Mouse (Mus musculus) thymus, adult 18-20 months (tissue): ENCODE results near the gene Slfnl1.

Source experiments
- DNase-seq, 2 experiments: peaks; one replicate each; pipeline ENCODE4 v3.0.0; 2022; ENCODE audit warnings: mixed read lengths in 2 of 2

The Slfnl1 gene

DNA sequence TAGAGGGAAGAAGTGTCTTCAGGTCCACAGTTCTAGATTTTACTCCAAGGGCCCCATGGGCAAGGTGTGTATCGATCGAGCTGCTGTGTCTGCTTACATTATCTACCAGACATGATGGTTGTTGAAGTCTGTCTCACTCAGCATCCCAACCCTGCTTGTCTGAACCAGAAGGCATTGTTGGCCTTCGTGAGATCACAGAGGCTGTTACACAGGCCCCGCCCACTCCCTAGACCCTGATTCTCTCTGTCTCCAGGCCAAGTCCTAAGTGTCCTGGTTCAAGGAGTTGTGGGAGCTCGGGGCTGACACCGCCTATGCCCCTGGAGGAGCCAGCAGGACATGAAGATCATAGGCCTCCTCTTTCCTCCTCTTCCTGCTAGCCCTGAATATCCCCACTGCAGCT, at the start of gene Slfnl1:
Slfnl1 (plus strand) TSS at position 246 of the 400 bp plus-strand sequence.
- no peak for DNase-seq

DNA sequence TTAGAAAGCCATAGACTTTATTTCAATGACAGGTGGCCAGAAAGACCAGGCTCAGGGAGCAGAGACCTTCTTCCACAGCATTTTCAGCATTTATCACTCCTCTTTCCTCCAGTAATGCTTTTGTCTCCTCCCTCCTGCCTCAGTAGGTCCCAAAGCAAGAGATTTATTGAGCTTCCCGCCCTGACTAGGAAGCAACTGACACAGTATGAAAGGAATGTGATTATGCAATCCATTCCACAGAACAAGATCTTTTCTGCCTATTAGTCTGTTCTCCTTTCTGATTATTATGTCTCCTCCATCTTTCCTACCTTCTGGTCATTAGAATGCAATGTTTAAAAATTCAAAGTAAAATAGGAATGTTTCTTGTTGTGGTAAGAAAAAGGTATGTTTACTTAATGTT, 44.3 kb upstream of the Slfnl1 start:
- DNase-seq, result no peak

DNA sequence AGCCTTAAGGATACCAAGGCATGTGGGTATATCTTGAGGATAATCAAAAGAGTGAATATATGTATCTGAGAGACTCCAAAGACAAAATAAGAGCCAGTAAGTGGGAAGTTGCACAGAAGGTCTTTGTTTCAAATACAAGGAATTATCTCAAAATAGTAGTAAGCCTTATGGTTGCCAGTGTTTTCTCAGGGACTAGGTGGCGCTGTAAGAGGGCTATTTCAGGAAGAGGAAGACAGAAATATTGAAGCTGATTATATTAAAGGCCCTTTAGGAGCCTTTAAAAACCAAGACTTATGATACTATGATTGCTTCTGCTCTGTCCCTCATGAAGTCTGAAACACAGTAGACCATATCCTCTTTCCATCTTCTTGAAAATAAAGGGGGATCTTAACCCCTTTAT, 25.1 kb upstream of the Slfnl1 start:
- DNase-seq, result no peak

DNA sequence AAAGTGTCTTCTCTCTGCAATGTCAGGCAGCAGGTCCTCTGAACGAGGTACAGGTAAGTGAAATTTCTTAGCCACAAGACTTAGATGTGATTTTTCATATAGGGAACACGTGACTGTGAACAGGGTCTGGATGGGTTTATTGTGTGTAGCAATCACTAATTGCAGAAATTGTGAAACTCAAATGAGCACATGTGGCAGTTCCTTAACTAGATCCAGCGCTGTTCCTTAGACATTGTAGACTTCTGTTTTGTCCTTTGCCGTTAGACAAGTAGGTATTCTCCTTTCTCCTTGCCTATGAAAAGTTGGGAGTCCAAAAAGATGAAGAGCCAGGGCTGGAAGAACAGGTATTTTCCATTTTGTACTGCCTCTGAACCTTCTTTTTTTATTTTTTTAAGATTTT, 20.8 kb upstream of the Slfnl1 start:
- DNase-seq, result no peak

DNA sequence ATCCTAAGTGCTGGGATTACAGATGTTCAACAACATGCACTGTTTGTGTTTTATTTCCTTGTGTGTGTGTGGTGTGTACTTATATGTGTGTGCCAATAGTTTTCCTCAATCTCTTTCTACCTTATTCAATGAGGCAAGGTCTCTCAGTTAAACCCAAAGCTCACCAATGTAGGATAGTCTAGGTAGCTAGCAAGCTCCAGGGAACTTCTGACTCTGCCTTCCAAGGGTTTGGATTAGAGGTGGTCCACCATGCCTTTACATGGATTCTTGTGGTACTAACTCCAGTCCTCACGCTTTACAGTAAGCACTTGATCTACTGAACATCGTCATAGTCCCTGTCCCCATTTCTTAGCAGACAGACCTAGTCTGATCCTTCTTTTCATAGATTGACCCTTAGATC, 17.7 kb upstream of the Slfnl1 start:
- DNase-seq, result no peak

DNA sequence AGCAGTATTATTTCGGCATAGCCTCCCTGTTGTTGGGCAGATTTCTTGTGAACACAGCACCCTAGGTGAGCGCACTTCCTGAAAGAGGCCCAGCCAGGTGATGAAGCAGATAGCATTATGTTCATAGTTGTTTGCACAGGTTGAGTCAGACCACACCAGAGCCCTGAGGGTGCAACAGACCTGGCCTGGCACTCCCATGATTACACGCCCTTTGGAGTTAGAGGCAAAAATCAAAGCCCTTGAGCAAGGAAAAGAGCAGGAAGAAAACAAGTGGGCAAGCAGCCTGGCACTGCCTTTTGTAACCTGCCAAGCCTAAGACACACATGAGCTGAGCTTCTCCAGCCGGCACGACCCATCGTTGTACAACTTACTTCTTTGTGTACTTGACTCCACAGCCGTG, 15.5 kb upstream of the Slfnl1 start:
- no peak for DNase-seq

DNA sequence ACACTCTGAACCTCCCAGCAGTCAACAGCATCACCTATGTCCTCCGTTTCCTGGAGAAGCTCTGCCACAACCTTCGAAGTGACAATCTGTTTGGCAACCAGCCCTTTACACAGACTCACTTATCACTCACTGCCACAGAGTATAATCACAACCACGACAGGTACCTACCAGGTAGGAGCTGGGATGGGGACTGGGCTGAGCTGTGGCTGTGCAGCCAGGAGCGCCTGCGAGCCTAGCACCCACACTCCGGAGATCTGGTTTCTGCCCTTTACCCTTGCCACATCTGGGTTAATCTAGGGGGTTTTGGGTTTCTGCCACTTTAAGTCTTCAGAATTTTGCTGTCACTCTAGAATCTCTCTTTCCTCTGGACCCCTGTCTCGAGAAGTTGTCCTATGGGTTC, 15.1 kb upstream of the Slfnl1 start:
- DNase-seq, result no peak

DNA sequence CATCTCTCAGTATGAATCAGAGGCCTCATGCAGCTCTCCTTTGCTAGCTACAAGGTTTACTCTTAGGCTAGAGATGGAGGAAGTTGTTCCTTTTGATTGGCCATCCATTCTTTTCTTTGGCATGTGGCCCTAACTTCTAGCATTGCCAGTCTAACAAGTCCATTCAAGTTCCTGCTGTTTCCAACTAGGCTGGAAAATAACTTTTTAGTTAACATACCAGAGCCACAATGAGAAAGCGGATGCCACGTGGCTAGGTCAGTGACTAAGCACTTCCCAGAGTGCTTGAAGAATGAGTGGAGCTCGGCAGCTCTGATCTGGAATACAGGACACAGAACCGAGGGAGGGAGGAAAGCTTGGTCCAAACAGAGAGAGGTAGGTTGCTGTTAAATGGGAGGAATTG, 14.7 kb upstream of the Slfnl1 start:
- DNase-seq, result no peak

DNA sequence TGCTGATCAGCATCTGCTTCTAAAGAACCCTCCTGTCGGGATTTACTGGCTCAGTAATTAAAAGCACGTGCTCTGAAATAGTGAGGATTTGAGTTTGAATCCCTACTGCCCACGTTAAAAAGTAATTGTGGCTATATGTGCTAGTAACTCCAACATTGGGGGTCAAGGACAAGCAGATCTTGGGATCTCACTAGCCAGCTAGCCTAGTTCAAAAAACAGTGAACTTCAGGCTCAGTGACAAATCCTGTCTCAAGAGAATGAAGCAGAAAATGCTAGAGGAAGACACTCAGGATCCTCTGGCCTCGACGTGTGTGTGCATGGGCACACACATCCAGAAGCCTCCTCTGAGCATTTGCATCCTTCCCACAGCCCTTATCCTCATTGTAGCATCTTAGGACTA, 10.3 kb upstream of the Slfnl1 start:
- no peak for DNase-seq

DNA sequence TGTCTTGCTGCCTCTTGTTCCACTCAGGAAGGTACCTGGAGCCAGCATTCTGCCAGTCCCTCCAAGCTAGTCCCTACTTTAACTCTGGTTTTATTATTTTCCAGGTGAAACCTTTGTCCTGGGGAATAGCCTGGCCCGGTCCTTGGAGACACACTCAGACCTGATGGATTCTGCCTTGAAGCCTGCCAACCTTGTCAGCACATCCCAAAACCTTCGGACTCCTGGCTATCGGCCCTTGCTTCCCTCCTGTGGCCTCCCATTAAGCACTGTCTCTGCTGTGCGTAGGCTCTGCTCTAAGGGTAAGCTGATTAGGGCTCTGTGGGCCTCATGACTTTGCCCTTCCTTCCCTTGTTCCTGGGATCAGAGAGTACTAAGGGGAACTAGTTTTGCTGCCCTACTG, 9.7 kb upstream of the Slfnl1 start:
- DNase-seq, result no peak

DNA sequence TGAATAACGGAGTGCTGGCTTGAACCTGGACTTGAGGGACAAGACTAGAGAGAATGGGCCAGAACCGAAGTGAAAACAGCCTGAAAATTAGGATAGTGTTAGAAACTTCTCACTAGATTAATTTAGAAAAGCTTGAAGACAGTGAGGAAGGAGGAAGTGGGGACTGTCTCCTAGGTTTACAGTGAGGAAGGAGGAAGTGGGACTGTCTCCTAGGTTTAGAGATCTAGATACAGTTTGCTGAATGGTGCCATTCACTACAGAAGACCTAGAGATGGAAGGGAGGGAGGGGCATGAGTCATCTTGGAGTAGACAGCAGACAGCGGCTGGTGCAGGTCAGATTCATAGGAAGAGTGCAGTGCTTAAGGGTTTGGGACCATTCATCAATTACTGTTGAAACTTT, 8.9 kb upstream of the Slfnl1 start:
- DNase-seq, result no peak

DNA sequence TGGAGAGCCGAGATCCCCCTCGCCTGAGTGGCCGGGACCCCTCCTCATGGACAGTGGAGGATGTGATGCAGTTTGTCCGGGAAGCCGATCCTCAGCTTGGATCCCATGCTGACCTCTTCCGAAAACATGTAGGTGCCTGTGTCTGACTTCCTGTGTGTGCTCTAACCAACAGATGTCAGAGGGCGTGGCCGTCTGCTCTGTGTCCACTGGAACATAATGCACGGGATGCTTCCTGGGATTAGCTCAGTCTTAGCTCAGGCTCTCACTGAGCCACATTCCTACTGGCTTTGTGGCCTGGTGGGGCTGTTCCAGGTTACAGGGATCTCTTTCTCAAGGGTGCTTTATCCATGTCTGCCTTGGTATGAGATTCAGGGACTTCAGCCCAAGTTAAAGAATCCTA, 3.9 kb upstream of the Slfnl1 start:
- no peak for DNase-seq

DNA sequence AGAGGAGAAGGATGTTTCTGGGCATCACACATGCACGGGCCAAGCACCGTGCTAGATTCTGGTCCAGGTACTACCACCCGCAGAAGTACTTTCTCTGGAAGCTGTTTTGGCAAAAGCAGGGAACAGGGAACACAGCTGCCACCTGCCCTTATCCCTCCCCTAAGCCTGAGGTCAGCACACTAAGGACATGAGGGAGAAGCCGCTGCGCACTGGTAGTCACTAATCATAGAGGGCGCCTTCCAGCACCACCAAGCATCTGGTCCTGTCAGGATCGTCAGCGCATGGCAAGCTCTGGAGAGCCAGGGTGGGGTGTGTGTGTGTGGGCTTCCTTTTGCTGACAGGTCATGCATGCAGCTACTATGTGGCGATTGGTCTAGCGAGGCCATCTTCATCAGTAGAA, 6.6 kb downstream of the Slfnl1 start:
- no peak for DNase-seq

DNA sequence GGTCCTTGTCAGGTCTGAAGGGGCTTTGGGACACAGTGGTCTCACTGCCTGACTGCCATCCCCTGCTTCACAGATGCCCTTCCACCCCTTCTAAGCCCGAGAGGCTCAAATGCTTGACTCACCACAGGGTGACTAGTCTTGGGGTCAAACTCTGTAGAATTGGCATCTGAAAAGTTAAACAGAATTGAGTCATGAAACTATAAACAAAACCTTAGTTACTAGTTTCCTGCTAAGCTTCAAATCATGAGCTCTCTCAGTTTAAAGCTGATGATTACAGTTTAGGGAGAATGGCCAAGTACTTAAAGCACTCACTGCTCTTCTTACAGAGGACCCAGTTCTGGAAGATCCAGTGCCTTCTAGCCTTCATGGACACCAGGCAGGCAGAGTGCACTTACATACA, 12.9 kb downstream of the Slfnl1 start:
- no peak for DNase-seq

DNA sequence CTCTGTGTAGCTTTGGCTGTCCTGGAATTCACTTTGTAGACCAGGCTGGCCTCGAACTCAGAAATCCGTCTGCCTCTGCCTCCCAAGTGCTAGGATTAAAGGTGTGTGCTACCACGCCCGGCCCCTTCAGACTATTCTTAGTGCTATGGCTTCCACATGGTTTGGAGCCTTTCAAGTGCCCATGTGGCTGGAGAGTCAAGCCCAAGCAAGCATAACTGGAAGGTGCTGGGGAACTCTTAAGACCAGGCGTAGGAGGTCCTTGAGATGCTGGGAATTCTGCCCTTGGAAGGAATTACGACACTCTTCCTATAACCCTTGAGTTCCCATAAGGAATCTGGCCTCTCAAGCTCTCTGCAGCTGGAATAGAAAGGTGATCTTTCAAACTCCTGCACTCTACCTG, 24.6 kb downstream of the Slfnl1 start:
- no peak for DNase-seq

DNA sequence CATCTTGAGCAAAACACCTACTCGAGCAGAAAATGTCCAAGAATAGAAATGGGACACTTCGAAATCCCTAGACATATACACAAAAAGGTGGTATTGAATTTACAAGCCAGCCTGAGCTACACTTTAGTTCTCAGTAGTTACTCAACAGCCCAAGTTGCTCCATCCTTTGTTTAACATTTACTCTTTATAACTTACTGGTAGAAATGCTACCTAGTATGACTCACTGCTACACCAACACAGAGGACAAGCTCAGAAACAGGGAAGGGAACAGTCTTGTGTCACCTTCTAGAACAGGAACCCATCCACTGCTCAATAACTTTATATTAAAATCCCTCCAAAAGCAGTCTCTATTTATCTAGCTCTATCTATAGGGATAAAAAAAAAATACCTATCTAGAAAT, 33.7 kb downstream of the Slfnl1 start:
- no peak for DNase-seq

DNA sequence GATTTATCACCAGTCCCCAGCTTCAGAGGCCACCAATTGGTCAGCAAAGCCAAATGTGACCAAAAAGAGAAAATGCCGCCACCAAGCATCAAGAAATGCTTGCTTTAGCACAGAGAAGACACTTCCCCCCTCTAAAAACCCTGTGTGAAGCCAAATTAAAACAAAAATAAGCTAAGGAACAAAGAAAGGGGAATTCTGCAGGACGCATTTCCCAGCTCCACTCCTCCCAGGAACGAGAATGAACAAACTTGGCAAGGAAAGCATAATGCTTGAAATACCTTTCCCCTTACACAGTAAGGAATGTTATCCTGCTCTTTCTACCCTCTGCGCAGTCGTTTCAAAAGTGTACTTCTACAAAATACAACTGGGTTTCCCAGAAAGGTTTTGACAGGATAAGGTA, 36.0 kb downstream of the Slfnl1 start:
- DNase-seq, result no peak

DNA sequence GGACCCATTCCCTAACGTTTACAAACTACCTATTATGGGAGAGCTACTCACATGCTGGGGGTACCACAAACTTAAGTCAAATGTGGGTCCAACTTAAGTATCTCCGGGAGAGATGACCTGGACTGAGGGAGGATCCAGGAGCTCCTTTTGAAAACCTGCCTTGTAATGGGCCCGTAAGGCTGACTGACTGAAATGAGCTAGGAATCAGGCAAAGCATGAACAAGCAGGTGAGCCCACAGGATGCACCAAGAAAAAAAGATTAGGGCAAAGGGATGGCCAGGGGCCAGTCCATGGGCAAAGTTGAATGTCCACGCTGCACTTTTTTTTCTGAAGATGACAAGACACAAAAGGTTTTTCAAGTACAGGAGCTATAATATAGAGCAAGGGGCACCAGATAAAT, 37.0 kb downstream of the Slfnl1 start:
- no peak for DNase-seq

DNA sequence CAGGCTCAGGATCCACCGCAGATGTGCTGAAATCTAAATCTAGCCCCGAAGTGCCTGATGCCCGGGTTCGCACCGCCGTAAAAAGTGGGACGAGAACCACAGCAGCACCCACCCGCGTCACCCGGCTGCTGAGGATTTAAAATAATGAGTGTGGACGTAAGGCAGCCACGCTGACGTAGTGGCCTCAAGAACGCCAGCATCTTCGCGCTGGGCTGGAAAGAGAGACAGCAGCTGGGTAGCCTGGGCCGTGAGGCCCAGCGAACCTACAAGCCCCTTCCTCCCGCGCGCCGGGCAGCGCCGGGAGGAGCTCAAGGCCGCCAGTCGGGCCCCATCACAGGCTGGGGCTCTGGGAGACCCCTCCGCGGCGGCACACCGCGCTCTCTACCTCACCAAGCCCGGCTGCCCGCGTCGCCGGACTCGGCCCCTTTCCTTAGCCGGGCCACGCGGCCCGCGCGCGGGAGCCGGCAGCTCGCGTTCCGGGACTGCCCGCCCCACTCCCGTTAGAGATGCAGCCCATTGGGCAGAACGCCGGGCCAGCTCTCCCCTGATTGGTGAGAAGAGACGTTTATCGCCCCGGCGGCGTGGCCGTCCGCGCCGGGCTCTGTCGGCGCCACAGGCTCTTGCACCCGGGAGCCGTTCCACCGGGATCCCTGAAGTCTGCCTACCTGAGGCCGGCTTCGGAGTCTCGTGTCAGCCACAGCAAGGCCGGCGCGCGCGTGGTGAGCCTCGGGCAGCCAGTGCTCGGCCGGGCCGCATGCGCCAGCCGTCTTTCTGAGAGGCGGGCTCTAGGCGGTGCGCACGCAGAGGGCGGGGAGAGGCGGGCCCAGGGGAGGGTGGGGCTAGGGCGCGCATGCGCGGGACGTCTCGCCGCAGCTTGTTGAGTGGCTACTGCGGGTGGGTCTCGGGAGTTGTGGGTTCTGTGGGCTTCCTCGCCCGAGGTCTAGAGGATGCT, 37.7 kb downstream of the Slfnl1 start, which contains the start of gene Ctps:
Ctps (minus strand) TSS at position 791 of the 952 bp plus-strand sequence.
- peak; percentile 87 for DNase-seq

DNA sequence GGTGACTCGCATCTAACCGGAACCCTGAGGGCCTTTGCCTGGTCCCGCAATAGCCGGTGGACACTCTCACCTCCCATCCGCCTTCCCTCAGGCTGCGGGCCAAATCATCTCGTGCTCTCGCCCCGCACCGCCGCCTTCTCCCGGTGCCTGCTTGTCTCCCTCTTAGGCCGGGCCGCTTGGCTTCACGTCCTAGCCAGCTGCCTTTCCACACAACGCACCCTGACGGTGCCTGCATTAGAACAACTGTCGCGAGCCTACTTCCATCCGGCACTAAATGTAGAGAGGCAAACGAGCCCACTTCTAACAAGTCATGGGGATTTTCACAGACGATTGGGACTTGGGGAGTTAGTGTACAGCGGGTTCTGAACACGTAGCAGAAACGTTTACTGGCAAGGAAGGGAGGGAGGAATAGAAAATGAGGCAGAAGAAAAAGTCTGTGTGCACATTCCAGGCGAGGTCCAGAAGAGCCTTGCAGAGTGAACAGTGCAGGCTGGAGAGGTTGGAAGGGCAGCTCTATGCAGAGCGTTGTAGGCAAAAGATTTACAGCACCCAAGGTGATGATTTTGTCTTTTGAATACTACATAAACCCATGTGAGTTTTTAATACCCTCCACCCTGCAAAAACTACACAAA, 38.5 kb downstream of the Slfnl1 start:
- no peak for DNase-seq

DNA sequence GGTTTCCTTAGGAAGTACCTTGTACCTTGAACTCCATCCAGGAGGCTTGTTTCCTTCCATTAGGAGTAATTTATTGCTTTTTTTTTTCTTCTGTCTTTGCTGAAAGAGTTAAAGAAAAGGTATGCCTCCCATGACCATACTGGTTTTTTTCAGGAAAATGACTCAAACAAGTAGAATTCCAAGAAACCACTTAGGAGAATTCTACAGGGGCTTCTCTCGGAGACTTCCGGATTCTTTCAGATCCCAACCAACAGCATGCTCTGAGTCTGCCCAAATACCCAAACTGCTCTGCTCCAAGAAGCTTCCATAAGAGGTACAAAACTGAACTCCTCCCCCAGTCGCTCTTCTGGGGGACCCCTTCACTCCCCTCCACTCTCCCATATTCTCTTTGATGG, 39.0 kb downstream of the Slfnl1 start:
- DNase-seq, result no peak

DNA sequence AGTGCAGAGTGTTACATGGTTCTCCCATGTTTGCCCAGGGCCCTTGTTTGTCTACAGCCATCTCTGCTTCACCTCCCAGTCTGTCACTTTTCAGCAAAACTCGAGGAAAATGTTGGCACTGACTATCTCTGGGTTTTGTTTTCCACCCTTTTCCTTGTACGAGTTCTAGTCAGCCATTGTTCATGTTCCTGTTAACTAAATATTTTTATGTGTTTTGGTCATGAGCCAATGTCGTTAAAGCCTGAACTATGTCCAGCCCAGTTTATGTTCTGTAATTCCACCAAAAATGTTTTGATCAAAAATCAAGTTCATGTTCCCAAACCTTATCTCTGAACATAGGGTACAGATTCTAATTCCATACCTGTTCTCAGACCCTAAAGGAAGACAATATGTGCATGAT, 39.7 kb downstream of the Slfnl1 start:
- no peak for DNase-seq

DNA sequence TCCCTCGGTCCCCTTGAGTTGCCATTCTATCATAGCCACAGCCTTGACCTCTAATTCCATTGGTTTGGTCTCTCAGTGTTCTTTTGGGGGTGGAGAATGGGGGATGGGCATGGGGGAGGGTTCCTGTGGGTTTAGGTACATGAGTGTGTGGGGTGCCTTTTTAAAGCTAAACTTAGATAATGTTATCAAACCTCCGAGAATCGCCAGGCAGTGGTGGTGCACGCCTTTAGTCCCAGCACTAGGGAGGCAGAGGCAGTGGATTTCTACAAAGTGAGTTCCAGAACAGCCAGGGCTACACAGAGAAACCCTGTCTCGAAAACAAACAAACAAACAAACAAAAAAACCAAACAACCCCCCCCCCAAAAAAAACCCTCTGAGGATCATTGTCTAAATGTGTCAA, 48.9 kb downstream of the Slfnl1 start:
- DNase-seq, result no peak

DNA sequence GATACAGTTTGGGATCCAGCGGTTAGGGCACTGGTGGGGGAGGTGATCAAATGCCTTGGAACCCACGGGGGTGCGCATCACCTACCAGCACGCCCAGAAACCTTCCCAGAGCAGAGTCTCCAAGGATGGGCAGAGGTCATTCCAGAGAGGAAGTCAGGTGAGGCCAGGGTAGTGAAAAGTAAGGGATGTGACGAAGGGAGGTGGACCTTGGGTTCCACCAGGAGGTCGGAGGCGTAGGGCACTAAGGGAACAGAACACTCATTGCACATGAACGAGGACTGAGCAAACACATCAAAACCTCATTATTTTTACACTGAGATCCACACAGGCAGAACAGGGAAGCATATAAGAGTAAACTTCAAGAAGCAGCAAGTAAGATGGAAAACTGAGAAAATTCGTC, 49.7 kb downstream of the Slfnl1 start:
- no peak for DNase-seq
